Mouse (Mus musculus): Measurements from ENCODE around the gene Pate2.

The Pate2 gene

DNA sequence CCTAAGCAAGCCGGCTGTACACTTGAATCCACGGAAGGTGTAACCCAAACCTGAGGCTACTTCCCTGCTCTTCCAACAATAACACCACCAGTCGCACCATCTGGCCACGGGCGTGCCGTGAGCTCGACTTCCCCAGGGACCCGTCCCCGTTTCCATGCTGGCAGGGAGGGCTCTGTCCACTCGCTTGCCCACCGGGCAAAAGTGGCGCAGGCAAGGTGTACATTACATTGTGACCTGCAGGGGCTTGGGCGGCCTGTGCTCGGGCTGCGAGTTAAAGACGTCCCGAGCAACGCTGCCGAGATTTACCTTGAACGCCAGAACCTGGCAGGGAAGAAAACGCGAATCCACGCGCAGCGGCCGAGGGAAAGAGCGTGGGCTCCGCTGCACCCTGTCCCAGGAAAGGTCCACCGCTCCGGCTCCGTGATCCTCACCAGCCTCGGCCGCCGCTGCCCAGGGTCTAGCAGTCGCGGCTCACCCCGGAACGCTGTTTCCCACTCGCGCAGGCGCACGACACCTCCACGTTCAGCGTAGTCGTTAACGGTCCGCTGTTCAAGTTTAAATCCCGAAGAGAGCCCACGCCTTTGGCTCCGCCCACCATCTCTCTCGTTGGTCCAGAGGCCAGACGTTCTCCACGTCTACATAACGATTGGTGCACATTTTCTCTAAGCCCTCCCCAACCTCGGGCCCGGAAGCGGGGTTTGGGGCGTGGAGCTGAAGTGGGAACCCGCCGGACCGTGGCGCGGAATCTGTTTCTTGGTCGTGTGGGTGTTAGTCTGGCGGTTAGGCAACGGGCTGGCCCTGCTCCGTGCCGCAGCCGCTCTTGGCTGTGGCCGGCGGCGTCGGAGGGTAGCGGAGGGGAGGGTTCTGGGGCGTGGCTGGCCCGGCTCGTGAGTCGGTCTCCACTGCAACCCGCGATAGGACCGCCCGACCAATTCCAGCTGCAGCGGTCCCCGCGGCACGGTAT is at the start of gene Pate2, which contains the start of gene Hyls1:
Gene Pate2, plus strand, starts transcription at position 714 of the 964 bp plus-strand sequence.
Gene Hyls1, minus strand, starts transcription at position 828 of the 964 bp plus-strand sequence.
- CTCF ChIA-PET = no interaction called here

DNA sequence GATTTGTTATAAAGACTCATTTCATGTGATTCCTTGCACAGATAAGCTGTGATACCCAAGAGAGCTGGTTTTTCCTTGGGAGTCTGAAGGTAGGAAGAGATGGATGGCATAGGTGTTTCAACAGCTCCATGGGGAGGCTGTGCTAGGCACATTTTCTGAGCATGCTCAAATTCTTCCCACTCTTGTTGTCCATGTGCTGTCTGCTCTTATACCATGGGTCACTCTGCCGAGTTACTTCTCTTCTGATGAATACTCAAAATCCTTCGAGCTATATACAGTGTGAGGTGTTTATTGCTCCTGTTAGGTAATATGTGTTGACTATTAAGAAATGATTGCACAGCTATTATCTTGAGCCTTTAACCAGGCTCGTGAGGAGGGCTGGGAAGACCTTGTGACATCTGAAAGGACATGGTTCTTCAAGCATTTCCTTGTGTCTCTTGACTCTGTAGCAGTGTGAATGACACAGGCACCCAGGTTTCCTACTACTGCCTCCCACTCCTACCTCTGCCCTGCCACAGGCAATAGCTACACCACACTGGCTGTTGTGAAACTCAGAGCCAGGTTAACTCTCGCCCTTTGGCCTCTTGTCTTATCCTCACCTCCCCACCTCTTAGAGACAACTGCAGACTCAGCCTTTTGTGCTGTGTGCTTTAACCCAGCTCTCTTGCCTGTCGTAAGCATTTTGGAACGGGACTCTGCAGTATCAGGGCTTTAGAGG is 49.3 kb upstream of the Pate2 start:
- CTCF ChIA-PET = no interaction called here

- CTCF ChIA-PET = no interaction called here
These were observed 47.8 kb upstream of the Pate2 start for GRCm38 (mm10) chr9:35522241-35522640.

- CTCF ChIA-PET = interaction anchor here (0.7 kb wide), 2 partner anchors 37 to 542 kb away, joined by 3 read pairs; no protein-coding TSS in a partner anchor
These were observed 47.1 kb upstream of the Pate2 start for GRCm38 (mm10) chr9:35522821-35523515.

DNA sequence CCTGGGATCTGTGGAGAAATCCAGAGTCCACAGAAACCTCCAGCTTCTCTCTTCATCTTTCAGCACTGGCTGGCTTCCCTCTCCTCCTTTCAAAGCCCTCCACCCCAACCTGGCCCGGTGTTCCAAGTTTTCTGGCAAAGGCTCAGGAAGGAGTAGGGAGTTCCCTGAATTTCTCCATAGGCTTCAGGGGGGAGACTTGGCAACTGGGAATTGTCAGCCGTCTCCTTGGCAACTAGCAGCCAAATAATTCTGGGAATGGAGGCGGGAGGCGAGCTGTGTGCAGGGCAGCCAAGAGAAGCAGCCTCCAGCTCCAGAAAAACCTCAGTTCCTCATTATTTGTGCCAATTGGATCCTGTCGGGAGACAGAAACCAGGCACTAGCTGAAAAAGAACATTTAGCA is 46.5 kb upstream of the Pate2 start:
- CTCF ChIA-PET = interaction anchor here (0.5 kb wide), 1 partner anchor 1914 kb away, joined by 3 read pairs; no protein-coding TSS in a partner anchor

GRCm38 (mm10) chr9:35523941-35524411 is 46.1 kb upstream of the Pate2 start:
- CTCF ChIA-PET = interaction anchor here (0.5 kb wide), 1 partner anchor 1913 kb away, joined by 3 read pairs; no protein-coding TSS in a partner anchor

DNA sequence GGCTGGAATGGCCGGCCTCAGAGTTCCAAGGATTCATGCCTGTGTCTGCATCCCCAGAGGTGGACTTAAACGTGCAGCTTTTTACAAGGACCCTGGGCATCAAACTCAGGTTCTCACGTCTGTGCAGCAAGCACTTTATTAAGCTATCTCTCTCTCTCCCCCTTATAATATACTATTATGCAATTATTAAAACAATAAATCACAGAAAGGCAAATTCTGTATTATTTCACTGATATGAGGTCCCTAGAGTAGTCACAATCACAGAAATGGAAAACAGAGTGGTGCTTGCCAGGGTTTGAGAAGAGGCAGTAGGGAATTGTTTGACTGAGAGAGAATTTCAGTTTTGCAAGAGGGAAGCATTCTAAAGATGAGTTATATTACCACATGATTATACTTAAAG is 40.9 kb upstream of the Pate2 start:
- CTCF ChIA-PET = interaction anchor here (0.6 kb wide), 1 partner anchor 1251 kb away, joined by 5 read pairs; no protein-coding TSS in a partner anchor

GRCm38 (mm10) chr9:35529796-35530195 is 40.3 kb upstream of the Pate2 start:
- CTCF ChIA-PET = no interaction called here

- CTCF ChIA-PET = no interaction called here
These were observed 36.8 kb upstream of the Pate2 start for GRCm38 (mm10) chr9:35533266-35533665.

DNA sequence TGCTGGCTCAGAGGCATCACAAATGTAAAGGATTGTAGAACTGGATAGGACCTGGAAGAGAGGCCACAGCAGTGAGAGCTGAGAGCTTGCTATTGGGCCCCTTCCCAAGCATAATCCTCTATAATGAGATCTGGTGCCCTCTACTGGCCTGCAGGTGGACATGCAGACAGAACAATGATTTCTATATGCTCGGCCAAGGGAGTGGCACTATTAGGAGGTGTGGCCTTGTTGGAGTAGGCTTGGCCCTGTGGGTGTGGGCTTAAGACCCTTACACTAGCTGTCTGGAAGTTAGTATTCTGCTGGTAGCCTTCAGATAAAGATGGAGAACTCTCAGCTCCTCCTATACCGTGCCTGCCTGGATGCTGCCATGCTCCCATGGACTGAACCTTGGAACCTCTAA is 35.0 kb upstream of the Pate2 start:
- CTCF ChIA-PET = interaction anchor here (1.1 kb wide), 1 partner anchor 265 kb away, joined by 4 read pairs; no protein-coding TSS in a partner anchor

DNA sequence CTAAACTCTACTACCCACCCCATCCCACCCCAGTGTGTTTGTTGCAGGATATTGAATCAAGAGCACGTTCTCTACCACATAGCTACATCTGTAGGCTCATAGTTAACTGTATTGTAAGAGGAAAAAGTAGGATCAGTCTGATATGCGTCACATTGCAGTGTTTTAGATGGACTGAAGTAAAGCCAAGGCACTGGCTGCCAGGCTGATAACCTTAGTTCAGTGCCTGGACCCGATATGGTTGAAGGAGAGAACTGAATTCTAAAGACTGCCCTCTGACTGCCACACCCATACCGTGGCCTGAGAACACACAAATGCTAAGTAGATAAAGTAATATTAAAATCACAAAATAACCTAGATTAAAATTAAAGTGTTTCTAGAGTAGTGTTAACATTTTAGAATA is 34.2 kb upstream of the Pate2 start:
- CTCF ChIA-PET = no interaction called here

DNA sequence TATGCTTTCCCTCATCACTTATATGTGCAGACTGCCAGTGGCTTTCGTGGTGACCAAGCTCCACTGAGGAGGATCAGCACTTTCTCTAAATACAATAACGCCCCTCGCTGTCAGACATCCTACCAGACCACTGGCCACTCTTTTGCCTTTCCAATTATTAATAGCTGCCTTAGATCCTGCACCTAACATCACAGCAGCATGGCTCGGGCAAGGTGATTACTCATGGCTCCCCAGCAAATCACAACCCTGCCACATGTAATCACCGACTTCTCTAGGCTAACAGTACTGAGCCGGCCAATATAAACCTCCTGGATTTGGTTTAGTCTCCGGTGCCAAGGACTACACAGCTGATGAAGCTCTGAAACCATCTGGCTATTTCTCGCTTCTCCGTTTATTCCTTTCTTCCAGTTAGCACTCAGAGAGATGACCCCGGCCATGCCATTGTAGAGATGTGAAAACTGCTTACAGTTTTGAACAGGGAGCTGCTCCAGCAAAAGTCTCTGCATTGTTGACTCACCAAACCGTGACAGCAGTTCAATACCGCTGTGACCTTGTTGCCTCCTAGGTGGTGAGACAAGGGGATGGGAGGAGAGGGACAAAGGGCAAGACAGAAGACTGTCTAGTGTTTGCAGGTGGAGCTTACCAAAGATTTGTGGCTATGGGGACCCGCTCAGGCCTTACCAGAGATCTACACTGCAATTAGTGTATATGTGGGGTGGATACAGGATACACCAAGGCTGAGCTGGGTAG is 30.9 kb upstream of the Pate2 start:
- CTCF ChIA-PET = interaction anchor here (0.6 kb wide), 1 partner anchor 119 kb away, joined by 4 read pairs; no protein-coding TSS in a partner anchor

DNA sequence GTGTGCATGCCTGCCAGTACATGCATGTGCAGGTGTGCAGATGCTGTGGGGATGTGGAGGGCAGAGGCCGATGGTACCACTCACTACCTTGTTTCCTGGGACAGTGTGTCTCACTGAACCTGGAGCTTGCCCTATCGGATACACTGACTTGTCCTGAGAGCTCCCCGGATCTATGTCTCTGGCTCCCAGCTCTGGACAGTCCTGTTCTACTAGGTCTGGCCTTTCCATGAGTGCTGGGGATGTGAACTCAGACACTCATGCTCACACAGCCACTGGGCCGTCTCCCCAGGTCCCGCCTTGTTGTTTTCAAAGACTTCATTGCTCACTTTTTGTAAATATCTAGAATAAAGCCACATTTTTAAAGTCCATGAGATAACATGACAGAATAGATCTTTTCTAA is 29.1 kb upstream of the Pate2 start:
- CTCF ChIA-PET = interaction anchor here (0.6 kb wide), 1 partner anchor 383 kb away, joined by 9 read pairs; no protein-coding TSS in a partner anchor

DNA sequence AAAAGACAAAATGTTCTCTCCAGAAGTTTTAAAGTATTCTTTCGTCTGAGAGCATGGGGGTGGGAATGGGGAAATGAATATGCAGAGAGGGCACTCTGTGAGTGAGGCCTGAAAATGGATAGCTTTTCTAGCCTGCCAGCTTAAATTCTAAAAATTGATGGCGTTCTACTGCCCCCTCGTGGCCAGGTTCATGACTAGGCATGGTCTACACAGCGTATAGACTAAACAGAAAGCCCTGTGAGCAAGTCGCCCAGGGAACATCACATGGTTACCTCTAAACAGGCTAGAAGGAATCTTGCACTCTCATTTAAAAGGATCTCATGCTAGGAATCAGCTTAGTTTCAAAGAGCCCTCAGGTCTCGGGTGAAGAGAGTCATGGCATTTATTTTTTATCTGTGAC is 28.6 kb upstream of the Pate2 start:
- CTCF ChIA-PET = interaction anchor here (0.6 to 0.7 kb wide), 2 partner anchors 48 to 383 kb away, joined by 3 to 9 read pairs; no protein-coding TSS in a partner anchor

GRCm38 (mm10) chr9:35541941-35542340 is 28.1 kb upstream of the Pate2 start:
- CTCF ChIA-PET = interaction anchor here (0.6 to 0.7 kb wide), 3 partner anchors 47 to 665 kb away, joined by 3 read pairs; no protein-coding TSS in a partner anchor

DNA sequence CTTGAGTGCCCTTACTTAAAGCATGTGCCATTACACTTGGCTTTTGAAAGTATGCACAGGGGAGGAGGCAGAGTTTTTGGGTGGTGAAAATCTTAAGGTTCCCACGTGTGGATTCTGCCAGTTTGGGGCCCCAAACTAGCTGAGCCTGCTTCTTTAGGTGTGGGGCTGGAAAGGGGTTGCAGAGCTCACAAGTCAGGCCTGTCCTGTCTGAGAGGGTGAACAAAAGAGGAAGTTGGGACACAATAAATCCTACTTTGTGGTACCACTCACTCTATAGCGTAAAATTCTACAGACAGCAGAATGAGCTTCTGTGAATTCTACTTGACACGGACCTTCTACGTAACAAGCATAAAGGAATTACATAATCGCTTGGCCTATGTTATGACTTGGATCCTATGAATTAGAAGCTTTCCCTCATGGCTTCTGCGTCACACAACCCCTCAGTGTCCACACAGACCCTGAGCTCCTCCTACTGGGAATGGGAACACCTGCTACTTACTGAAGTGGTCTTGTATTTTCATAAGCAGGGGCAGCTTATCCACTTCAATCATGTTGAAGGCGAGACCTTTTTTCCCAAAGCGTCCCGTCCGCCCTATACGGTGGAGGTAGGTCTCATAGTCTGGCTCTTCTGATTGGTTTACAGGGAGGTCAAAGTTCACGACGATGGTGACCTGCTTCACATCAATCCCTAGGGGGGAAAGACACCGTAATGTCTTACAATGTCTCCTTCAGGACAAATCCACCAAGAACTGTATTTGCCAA is 26.8 kb upstream of the Pate2 start:
- CTCF ChIA-PET = interaction anchor here (0.7 to 1.1 kb wide), 2 partner anchors 9 to 88 kb away, joined by 3 to 5 read pairs; no protein-coding TSS in a partner anchor

DNA sequence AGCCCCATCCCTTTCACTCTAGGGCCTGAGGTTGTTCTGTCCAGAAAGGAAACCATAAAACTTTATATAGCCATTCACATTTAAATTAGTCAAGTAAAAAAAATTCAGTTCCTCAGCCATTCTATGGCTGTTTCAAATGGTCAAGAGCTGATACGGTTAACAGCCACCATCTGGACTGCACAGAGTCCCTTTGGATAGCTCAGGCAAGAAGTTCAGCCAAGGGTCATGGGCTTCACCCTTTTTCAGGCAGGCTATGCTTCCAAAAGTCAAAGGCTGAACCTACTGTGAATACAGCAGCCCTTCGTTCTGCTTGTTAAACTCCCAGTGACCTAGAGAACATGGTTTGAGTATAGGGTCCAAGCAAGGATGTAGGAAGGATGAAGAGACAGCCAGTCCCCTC is 25.4 kb upstream of the Pate2 start:
- CTCF ChIA-PET = no interaction called here

DNA sequence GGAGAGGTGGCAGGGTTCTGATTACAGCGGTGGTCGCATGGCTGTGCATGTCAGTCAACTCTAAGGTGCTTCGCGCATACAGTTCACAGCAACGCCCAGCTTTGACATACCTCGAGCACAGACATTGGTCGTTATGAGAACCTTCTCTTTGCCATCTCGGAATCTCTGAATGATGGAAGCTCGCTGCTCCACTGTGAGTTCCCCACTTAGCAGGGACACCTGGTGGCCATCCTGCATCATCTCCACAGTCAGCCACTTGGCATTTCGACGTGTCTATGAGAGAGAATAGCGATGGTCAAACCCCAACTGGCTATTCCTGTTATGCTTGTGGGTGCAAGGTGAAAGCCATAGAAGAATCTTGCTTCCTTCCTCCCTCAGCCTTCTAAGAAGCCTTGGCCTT is 24.4 kb upstream of the Pate2 start:
- CTCF ChIA-PET = no interaction called here

DNA sequence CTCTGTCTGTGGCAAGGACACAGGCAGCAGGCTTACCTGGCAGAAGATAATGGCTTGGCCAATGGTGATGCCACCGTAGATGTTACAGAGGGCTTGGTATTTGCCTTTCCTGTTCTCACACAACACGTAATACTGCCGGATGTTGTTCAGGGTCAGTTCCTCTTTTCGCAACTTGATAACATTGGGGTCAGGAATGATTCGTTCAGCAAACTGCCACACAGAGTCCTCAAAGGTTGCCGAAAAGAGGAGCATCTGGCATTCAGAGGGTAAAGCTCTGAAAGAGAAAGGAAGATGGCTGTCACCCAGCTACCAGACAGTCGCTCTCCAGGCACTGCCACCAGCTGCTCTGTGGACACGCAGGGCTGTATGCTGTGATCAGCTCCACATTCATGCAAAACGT is 23.3 kb upstream of the Pate2 start:
- CTCF ChIA-PET = no interaction called here

DNA sequence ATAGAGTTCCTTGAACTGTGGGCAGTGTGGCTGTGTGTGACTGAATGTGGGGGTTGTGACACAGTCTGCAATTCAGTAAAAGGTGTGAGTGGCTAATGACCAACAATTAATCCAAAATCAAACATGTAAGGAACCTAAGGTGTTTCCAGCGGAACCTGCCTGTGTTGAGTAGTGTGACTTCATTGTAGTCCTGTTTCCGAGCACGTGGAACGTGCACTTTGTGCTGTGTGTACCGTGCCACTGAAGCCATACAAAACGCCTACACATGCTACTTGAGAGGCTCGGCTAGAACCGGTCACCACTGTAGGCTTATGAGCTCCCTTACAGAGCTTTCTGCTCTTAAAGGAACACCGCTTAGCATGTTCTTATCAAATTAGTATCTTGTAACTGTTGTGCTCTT is 21.6 kb upstream of the Pate2 start:
- CTCF ChIA-PET = no interaction called here

Measured in spleen, embryonic (tissue).